Mouse (Mus musculus) spleen, adult 2 months (tissue): Measurements from ENCODE around the gene Moap1.

Source experiments
- CTCF ChIP-seq: fragments of 200-500 bp; IDR thresholded peaks from 2 replicates; pipeline ENCODE4 v1.5.1; 2011; ENCODE audit warnings: mild to moderate bottlenecking, inconsistent platforms; ENCODE audit not compliant: insufficient read depth, insufficient read length, insufficient replicate concordance; ENCODE audit errors: extremely low read depth
- POLR2A ChIP-seq: fragments of 200-500 bp; IDR thresholded peaks from 2 replicates; pipeline ENCODE4 v1.6.1; 2011; ENCODE audit warnings: low read depth, low read length, inconsistent platforms

DNA sequence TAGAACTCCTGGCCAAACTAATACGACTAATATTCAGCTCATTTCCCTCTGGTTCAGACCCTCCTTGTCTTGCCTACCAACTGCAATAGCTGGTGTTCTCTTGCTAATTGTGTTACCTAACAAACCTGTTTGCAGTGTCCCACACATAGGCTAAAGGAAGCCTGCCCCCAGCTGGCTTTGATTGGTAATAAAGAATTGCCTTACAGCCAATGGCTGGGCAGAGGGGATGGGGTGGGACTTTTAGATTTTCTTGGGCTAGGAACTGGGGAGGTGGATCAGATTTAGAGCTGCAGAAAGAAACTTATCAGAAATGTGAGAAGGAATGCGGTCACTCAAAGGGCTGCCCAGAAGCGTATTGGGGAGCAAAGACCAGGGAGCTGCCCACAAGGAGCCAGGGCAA lies 36.0 kb upstream of the Moap1 start:
- TF ChIP-seq POLR2A: no peak
- no peak for TF ChIP-seq CTCF
